Mouse (Mus musculus) stomach, postnatal 0 days (tissue): Measurements from ENCODE around the gene Nupr1l.
"Not testable (repeated sequence)": the region's sequence is repeated elsewhere in the genome, so short reads cannot be mapped to it uniquely, and the experiment has no call there.

Experiments used
- CTCF ChIP-seq: IDR thresholded peaks from 2 replicates; pipeline ENCODE4 v1.5.1; 2016; ENCODE audit warnings: antibody characterized with exemption, low read depth, mild to moderate bottlenecking, moderate library complexity
- EP300 ChIP-seq: optimal IDR thresholded peaks from 2 replicates; pipeline ENCODE3; 2016; ENCODE audit warnings: antibody characterized with exemption

DNA sequence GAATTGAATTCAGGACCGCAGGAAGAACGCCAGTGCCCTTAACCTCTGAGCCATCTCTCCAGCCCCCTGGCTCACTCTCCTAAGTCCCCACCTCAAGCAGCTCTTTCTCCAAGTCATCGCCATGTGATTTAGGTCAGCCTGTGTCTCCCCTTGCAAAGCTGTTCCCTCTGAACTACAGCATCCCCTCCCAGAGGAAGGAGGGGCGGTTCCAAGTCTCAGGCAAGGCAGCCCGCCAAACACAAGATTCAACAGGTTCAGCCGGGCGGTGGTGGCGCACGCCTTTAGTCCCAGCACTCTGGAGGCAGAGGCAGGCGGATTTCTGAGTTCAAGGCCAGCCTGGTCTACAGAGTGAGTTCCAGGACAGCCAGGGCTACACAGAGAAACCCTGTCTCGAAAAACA lies 7.2 kb downstream of the Nupr1l start:
- not testable (repeated sequence) for TF ChIP-seq CTCF, EP300
